Mouse (Mus musculus): Measurements from ENCODE around the gene Vsir. TPM values are rescaled to one million over a fixed set of nuclear protein-coding genes. Genes with fewer than 3 reads are reported as not detected.

The Vsir gene
- polyA plus RNA-seq, 1 experiment from 2014 or later = 4.9 TPM

DNA sequence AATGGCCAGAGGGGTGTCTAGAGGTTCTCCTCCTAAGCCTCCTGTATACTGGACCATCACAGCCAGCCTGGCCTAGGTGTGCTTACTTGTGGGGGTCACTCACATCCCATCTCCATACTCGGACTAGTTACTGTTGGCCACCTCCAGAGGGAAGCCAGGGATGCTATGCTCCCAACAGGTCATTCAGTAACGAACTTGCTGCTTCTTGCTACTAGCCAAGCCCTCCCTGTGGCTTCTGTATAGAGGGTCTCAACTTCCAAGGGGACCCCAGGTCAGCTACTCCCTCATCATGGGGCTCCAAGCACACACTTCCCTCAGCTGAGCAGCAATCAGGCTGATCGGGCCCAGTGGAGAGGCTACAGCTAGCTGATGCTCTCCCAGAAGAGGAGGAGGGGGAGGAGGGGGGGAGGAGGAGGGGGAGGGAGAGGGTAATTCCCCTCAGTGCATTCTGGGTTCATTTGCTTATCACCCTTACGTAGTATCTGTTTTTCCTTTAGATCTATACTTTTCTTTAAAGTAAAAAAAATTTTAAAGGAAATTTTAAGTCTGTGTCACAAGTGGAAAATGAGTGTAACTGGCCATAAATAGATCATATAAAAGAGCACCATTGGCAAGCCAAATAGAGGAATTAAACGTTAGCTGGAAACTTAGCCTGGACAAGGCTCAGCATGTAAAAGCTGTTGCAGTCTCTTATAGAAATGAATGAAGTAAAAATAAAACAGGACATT lies 3.6 kb downstream of the Vsir start:
- no peak for ATAC-seq (ENCODE audit: insufficient number of reproducible peaks, insufficient read depth, low FRiP score, low read depth)
- whole genome bisulfite sequencing = 36% methylated on average over 5 of the region's 5 CpGs
- Histone ChIP-seq H3K4me2 (replicated peaks; ENCODE audit: low read depth, low read length) (no peak overlapping the region; the same call in 1 of the 2 replicates), H3K4me3 (ENCODE audit: low read depth, low read length) (no peak overlapping the region), H3K4me1 (ENCODE audit: control insufficient read depth, insufficient read depth, low read length) (peaks cover 59% of the 10 kb centered on the region), H3K27me3 (ENCODE audit: control insufficient read depth, insufficient read depth, low read length) (no peaks in the 10 kb centered on the region), H3K27ac (ENCODE audit: low read length) (peak overlapping the region; percentile 86), H3K36me3 (ENCODE audit: control insufficient read depth, insufficient read depth, low read length) (no peaks in the 10 kb centered on the region), H3K9ac (replicated peaks; ENCODE audit: low read depth, low read length) (no peak overlapping the region), H3K9me3 (ENCODE audit: control insufficient read depth, low read depth, low read length) (no peaks in the 10 kb centered on the region)

GRCm38 (mm10) chr10:60350805-60351167 lies 4.1 kb downstream of the Vsir start:
- Histone ChIP-seq H3K27ac (ENCODE audit: low read length) (peak overlapping the region; percentile 95), H3K9me3 (ENCODE audit: control insufficient read depth, low read depth, low read length) (no peaks in the 10 kb centered on the region), H3K36me3 (ENCODE audit: control insufficient read depth, insufficient read depth, low read length) (no peaks in the 10 kb centered on the region), H3K4me3 (ENCODE audit: low read depth, low read length) (no peak overlapping the region), H3K4me2 (replicated peaks; ENCODE audit: low read depth, low read length) (no peak overlapping the region; the same call in 1 of the 2 replicates), H3K4me1 (ENCODE audit: control insufficient read depth, insufficient read depth, low read length) (peaks cover 59% of the 10 kb centered on the region), H3K27me3 (ENCODE audit: control insufficient read depth, insufficient read depth, low read length) (no peaks in the 10 kb centered on the region), H3K9ac (replicated peaks; ENCODE audit: low read depth, low read length) (no peak overlapping the region)
- ATAC-seq (ENCODE audit: insufficient number of reproducible peaks, insufficient read depth, low FRiP score, low read depth) = peak; percentile 67
- 15% methylated on average over 3 of the region's 3 CpGs for WGBS

GRCm38 (mm10) chr10:60351248-60351647 lies 4.6 kb downstream of the Vsir start:
- H3K9me3 ChIP-seq (ENCODE audit: control insufficient read depth, low read depth, low read length) = no peaks in the 10 kb centered on the region
- peaks cover 58% of the 10 kb centered on the region for H3K4me1 ChIP-seq (ENCODE audit: control insufficient read depth, insufficient read depth, low read length)
- no peak for ATAC-seq (ENCODE audit: insufficient number of reproducible peaks, insufficient read depth, low FRiP score, low read depth)
- WGBS = 6% methylated on average over 3 of the region's 3 CpGs
- no peak overlapping the region; the same call in 1 of the 2 replicates for H3K4me2 ChIP-seq (replicated peaks; ENCODE audit: low read depth, low read length)
- no peak overlapping the region for H3K9ac ChIP-seq (replicated peaks; ENCODE audit: low read depth, low read length)
- peak overlapping the region; percentile 95 for H3K27ac ChIP-seq (ENCODE audit: low read length)
- no peak overlapping the region for H3K4me3 ChIP-seq (ENCODE audit: low read depth, low read length)
- H3K36me3 ChIP-seq (ENCODE audit: control insufficient read depth, insufficient read depth, low read length) = no peaks in the 10 kb centered on the region
- H3K27me3 ChIP-seq (ENCODE audit: control insufficient read depth, insufficient read depth, low read length) = no peaks in the 10 kb centered on the region

DNA sequence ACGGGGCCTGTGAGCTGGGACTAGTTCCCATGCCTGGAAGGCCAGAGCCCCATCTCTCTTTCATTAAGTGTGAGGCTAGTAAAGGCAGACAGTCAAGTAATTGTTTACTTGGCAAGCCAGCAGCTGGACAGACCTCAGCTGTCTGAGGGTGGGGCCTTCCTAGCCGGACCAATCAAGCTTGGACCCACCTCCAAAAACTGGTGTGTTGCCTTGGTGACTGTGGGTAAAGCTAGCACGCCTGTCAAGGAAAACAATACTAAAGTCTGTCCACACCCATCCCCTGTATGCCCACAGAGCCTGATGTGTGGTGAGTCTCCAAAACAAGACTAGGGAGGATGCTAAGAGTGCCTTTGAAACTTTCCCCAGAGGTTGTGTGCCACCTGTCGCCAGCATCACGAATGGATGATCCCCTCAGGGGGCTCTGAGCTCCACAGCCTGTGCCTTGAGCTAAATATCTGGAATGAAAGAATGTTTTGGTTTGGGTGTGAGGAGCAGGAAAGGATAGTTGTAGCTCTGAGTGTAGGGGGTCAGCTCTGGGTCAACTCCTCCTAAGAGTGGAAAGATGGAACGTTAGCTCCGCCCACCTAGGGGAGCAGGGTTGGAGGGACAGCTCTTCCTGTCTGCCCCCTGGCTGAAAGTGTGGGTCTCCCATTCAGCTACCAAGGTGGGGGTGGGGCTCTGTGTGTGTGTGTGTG lies 5.3 kb downstream of the Vsir start:
- WGBS = 10% methylated on average over 7 of the region's 7 CpGs
- no peaks in the 10 kb centered on the region for H3K9me3 ChIP-seq (ENCODE audit: control insufficient read depth, low read depth, low read length)
- no peaks in the 10 kb centered on the region for H3K27me3 ChIP-seq (ENCODE audit: control insufficient read depth, insufficient read depth, low read length)
- no peaks in the 10 kb centered on the region for H3K36me3 ChIP-seq (ENCODE audit: control insufficient read depth, insufficient read depth, low read length)
- peak overlapping the region; percentile 95 for H3K27ac ChIP-seq (ENCODE audit: low read length)
- H3K4me2 ChIP-seq (replicated peaks; ENCODE audit: low read depth, low read length) = no peak overlapping the region; the same call in 1 of the 2 replicates
- H3K9ac ChIP-seq (replicated peaks; ENCODE audit: low read depth, low read length) = no peak overlapping the region
- H3K4me1 ChIP-seq (ENCODE audit: control insufficient read depth, insufficient read depth, low read length) = peaks cover 51% of the 10 kb centered on the region
- peak; percentile 73 for ATAC-seq (ENCODE audit: insufficient number of reproducible peaks, insufficient read depth, low FRiP score, low read depth)
- H3K4me3 ChIP-seq (ENCODE audit: low read depth, low read length) = no peak overlapping the region

DNA sequence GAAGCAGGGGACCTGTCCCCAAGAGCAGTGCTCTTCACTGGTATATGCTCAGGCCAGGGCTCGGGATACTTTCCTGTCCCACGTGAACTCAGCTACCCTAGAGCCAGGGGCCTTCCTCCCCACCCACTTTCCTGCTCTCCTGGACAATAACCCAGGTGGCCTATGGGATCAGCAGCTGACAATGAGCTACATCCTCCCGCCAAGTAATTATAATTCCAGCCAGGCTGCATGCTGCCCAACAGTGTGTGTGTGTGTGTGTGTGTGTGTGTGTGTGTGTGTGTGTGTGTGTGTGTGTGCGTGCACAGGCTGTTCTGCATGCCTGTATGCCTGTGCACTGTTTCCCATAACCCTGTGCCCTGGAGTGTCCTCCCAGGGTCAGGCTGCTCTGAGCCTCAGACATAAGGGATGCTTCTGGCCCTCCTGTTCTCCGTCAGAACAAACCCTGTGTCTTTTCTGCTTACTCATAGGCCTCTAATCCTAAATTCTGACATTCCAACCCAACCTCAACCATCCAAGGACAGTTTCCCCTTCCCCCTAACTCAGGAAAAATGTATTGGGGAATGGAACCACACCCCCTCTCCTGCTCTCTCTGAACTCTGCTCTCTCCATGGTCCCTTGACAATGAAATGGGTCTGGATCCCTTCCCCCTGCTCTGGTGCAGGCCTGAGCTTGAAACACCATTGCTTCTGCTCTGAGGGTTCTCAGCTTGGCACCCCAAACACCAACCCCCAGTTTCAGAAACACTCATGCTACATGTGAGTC lies 6.8 kb downstream of the Vsir start:
- Histone ChIP-seq H3K9ac (replicated peaks; ENCODE audit: low read depth, low read length) (no peak overlapping the region), H3K27me3 (ENCODE audit: control insufficient read depth, insufficient read depth, low read length) (no peaks in the 10 kb centered on the region), H3K27ac (ENCODE audit: low read length) (peak overlapping the region; percentile 21; the same call in 1 of the 2 replicates), H3K9me3 (ENCODE audit: control insufficient read depth, low read depth, low read length) (no peaks in the 10 kb centered on the region), H3K4me2 (replicated peaks; ENCODE audit: low read depth, low read length) (no peak overlapping the region), H3K4me3 (ENCODE audit: low read depth, low read length) (no peak overlapping the region), H3K4me1 (ENCODE audit: control insufficient read depth, insufficient read depth, low read length) (peaks cover 41% of the 10 kb centered on the region), H3K36me3 (ENCODE audit: control insufficient read depth, insufficient read depth, low read length) (no peaks in the 10 kb centered on the region)
- WGBS = 41% methylated on average over 5 of the region's 5 CpGs
- no peak for ATAC-seq (ENCODE audit: insufficient number of reproducible peaks, insufficient read depth, low FRiP score, low read depth)

- Histone ChIP-seq H3K27ac (ENCODE audit: low read length) (peak overlapping the region; percentile 21; the same call in 1 of the 2 replicates), H3K9ac (replicated peaks; ENCODE audit: low read depth, low read length) (no peak overlapping the region), H3K27me3 (ENCODE audit: control insufficient read depth, insufficient read depth, low read length) (no peaks in the 10 kb centered on the region), H3K4me2 (replicated peaks; ENCODE audit: low read depth, low read length) (no peak overlapping the region), H3K9me3 (ENCODE audit: control insufficient read depth, low read depth, low read length) (no peaks in the 10 kb centered on the region), H3K4me3 (ENCODE audit: low read depth, low read length) (no peak overlapping the region), H3K36me3 (ENCODE audit: control insufficient read depth, insufficient read depth, low read length) (no peaks in the 10 kb centered on the region), H3K4me1 (ENCODE audit: control insufficient read depth, insufficient read depth, low read length) (peaks cover 36% of the 10 kb centered on the region)
- WGBS = 89% methylated on average over 4 of the region's 4 CpGs
- no peak for ATAC-seq (ENCODE audit: insufficient number of reproducible peaks, insufficient read depth, low FRiP score, low read depth)
These were observed 7.3 kb downstream of the Vsir start for GRCm38 (mm10) chr10:60354003-60354325.

DNA sequence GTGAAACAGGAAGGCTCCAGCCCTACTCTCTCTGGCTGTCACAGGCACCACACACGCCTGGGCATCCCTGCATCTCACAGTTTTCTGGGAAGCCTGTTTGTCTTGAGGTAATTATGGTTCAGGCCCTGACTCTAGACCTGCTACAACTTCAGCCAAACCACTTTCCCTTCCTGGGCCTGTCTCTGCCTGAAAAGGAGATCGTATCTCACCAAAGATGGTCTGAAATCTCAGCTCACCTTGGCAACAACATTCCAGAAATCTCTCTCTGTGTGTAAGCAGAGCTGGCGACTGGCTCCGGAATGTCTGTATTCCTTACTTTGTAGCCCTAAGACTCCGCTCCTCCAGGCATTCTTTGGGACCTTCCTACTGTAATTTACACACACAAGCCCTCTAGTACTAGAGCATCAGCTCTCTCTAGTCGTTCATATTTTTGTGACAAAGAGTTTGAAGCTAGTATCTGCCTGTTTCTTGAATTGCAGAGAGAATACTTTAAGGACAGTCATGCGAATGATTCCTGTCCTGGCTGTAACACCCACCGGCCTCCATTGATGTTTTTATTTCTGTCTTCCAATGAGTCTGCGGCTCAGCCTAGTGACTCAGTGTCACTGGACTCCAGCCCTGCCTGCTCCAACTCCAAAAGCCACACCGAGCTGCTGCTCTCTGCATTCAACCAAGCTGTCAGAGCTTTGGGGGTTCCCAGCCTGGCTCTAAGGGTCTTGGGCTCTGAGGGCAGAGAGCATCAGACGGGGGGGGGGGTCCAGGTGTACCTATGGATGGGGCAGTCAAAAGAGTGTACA lies 8.4 kb downstream of the Vsir start:
- Histone ChIP-seq H3K27me3 (ENCODE audit: control insufficient read depth, insufficient read depth, low read length) (no peaks in the 10 kb centered on the region), H3K36me3 (ENCODE audit: control insufficient read depth, insufficient read depth, low read length) (no peaks in the 10 kb centered on the region), H3K4me3 (ENCODE audit: low read depth, low read length) (no peak overlapping the region), H3K4me2 (replicated peaks; ENCODE audit: low read depth, low read length) (no peak overlapping the region), H3K27ac (ENCODE audit: low read length) (peak overlapping the region; percentile 55; the same call in 1 of the 2 replicates), H3K9ac (replicated peaks; ENCODE audit: low read depth, low read length) (no peak overlapping the region), H3K9me3 (ENCODE audit: control insufficient read depth, low read depth, low read length) (no peaks in the 10 kb centered on the region), H3K4me1 (ENCODE audit: control insufficient read depth, insufficient read depth, low read length) (peaks cover 25% of the 10 kb centered on the region)
- WGBS = 49% methylated on average over 11 of the region's 11 CpGs
- no peak for ATAC-seq (ENCODE audit: insufficient number of reproducible peaks, insufficient read depth, low FRiP score, low read depth)

DNA sequence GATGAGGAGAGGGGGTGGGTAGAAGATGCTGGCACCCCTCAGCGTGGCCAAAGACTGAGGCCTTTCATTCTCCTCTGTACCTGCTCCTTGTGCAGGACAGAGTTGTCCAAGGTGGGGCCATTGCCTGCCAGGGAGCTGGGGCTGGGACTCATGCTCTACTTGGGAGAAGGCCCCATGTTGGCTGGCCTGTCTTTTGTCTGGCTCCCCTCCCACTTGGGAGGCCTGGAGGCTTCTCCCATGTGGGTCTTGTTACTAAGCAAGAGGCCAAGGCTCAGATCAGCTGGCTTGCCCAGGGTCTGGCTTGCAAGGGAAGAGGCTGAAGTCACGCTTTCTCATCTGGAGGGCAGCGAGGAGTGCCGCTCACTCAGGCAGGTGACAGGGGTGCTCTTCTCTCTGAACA lies 10.8 kb downstream of the Vsir start:
- Histone ChIP-seq H3K4me1 (ENCODE audit: control insufficient read depth, insufficient read depth, low read length) (peaks cover 15% of the 10 kb centered on the region; the same call in 1 of the 2 replicates), H3K27ac (ENCODE audit: low read length) (no peak overlapping the region), H3K9ac (replicated peaks; ENCODE audit: low read depth, low read length) (no peak overlapping the region), H3K36me3 (ENCODE audit: control insufficient read depth, insufficient read depth, low read length) (no peaks in the 10 kb centered on the region), H3K4me2 (replicated peaks; ENCODE audit: low read depth, low read length) (no peak overlapping the region), H3K4me3 (ENCODE audit: low read depth, low read length) (no peak overlapping the region), H3K9me3 (ENCODE audit: control insufficient read depth, low read depth, low read length) (no peaks in the 10 kb centered on the region), H3K27me3 (ENCODE audit: control insufficient read depth, insufficient read depth, low read length) (no peaks in the 10 kb centered on the region)
- no peak for ATAC-seq (ENCODE audit: insufficient number of reproducible peaks, insufficient read depth, low FRiP score, low read depth)
- 92% methylated on average over 4 of the region's 4 CpGs for WGBS
